Mouse (Mus musculus) liver, adult 2 months (tissue): Measurements from ENCODE around the gene Aox2. TPM values are rescaled to one million over a fixed set of nuclear protein-coding genes. Genes with fewer than 3 reads are reported as not detected.

Experiments used
- DNase-seq: peaks from one replicate; pipeline ENCODE4 v3.0.0-alpha.2; 2011; ENCODE audit warnings: low read depth, low spot score; ENCODE audit errors: extremely low read depth
- H3K27ac ChIP-seq: fragments of 200-500 bp; replicated peaks from 2 replicates; pipeline ENCODE4 v1.5.1; 2012; ENCODE audit warnings: low read depth, mild to moderate bottlenecking, control low read depth, inconsistent platforms, low read length; ENCODE audit not compliant: insufficient read depth
- H3K27me3 ChIP-seq: fragments of 200-500 bp; 2 replicates; pipeline ENCODE4 v1.6.1; 2012; ENCODE audit warnings: mild to moderate bottlenecking, moderate library complexity, low read length, inconsistent platforms; ENCODE audit not compliant: control insufficient read depth, insufficient read depth
- H3K36me3 ChIP-seq: fragments of 200-500 bp; 2 replicates; pipeline ENCODE4 v1.6.1; 2012; ENCODE audit warnings: low read length, inconsistent platforms; ENCODE audit not compliant: control insufficient read depth, insufficient read depth
- H3K4me1 ChIP-seq: fragments of 200-500 bp; 2 replicates; pipeline ENCODE4 v1.6.1; 2011; ENCODE audit warnings: low read length; ENCODE audit not compliant: control insufficient read depth, insufficient read depth
- H3K4me3 ChIP-seq: fragments of 200-500 bp; 2 replicates; pipeline ENCODE4 v1.5.1; 2011; ENCODE audit warnings: low read depth, mild to moderate bottlenecking, control low read depth, low read length, moderate library complexity; ENCODE audit not compliant: insufficient read depth
- H3K79me2 ChIP-seq: fragments of 200-500 bp; 2 replicates; pipeline ENCODE4 v1.6.1; 2012; ENCODE audit warnings: inconsistent platforms, mild to moderate bottlenecking, low read length, moderate library complexity; ENCODE audit not compliant: control insufficient read depth, insufficient read depth
- H3K9ac ChIP-seq: fragments of 200-500 bp; 2 replicates; pipeline ENCODE4 v1.6.1; 2012; ENCODE audit warnings: low read depth, mild to moderate bottlenecking, control low read depth, inconsistent platforms, low read length
- CTCF ChIP-seq: fragments of 200-500 bp; IDR thresholded peaks from 2 replicates; pipeline ENCODE4 v1.5.1; 2011; ENCODE audit warnings: low read depth, low read length, control low read depth
- POLR2A ChIP-seq: fragments of 200-500 bp; IDR thresholded peaks from 2 replicates; pipeline ENCODE4 v1.6.1; 2011; ENCODE audit warnings: low read length, control low read depth; ENCODE audit not compliant: insufficient read depth; ENCODE audit errors: extremely low read depth
- WGBS: fragments of 180-500 bp; shearing (Covaris S2); methylation state at CpG from one replicate; pipeline ENCODE4 v1.1.7; 2018; 5-methylcytosine and 5-hydroxymethylcytosine counted together
- polyA plus RNA-seq: library from polyadenylated mRNA; depleted of rRNA; stranded (reverse); fragments of >200 nt; gene quantifications from 2 replicates; pipeline ENCODE4 v1.2.3, GENCODE M21; 2012; rRNA removed
- total RNA-seq: library from RNA; depleted of rRNA; stranded (reverse); fragments of >200 nt; gene quantifications from 2 replicates; pipeline ENCODE4 v1.2.3, GENCODE M21; 2014; rRNA removed

The Aox2 gene
- total RNA-seq = under 0.01 TPM in 2 replicates
- polyA plus RNA-seq = not detected in 2 replicates

DNA sequence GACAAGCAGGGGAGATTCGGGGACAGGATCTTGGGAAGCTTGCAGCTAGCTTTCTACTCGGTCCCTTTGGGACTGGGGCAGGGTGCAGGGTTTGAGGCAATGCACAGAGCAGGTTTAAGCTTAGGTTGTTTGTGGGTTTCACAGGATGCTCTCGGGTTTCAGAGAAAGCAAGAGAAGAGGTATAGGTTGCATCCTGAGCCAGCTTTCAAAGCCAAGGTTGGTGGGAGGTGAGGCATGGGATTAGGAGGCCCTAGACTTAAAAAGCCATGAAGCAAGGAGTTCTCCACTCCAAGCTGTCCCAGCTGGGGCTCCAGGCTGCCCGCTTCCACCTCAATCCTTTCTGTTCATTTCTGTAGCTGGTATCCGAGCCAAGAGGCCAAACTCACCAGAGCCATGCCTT lies at the start of gene Aox2:
Gene Aox2 (plus strand): TSS at position 301 of the 400 bp plus-strand sequence.
- no peaks in the 10 kb centered on the region for H3K4me1 ChIP-seq
- H3K9ac ChIP-seq = no peak within 1 kb of the TSS
- TF ChIP-seq POLR2A = no peak
- TF ChIP-seq CTCF = no peak
- no peaks in the 10 kb centered on the region for H3K79me2 ChIP-seq
- H3K36me3 ChIP-seq = no peaks in the 10 kb centered on the region
- no peak within 1 kb of the TSS for H3K4me3 ChIP-seq
- H3K27ac ChIP-seq = no peak within 1 kb of the TSS
- no peaks in the 10 kb centered on the region for H3K27me3 ChIP-seq
- DNase-seq = no peak
- 76% methylated on average over 5 of the region's 5 CpGs for WGBS

DNA sequence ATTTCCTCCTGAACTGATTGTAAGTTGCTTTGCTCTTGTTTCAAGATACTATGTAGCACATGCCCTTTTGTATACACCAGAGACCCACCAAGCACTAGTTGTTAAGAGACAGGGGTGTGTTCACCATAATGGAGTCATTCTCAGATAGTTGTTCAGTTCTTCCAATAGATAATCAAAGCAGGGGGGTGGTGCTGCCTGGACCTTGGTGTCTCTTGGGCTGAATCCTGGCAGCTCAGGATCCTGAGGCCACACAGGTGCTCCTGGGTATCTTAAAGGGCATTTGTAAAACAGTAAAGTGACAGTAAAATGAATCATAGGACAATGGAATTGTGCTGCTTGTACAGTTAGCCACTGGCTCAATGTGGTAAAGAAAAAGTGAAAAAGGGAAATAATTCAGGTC lies 49.2 kb upstream of the Aox2 start:
- Histone ChIP-seq H3K4me3 (no peak overlapping the region), H3K27me3 (no peaks in the 10 kb centered on the region), H3K27ac (no peak overlapping the region), H3K79me2 (no peaks in the 10 kb centered on the region), H3K4me1 (no peaks in the 10 kb centered on the region), H3K9ac (no peak overlapping the region), H3K36me3 (no peaks in the 10 kb centered on the region)
- DNase-seq = no peak
- TF ChIP-seq CTCF (no peak), POLR2A (no peak)

DNA sequence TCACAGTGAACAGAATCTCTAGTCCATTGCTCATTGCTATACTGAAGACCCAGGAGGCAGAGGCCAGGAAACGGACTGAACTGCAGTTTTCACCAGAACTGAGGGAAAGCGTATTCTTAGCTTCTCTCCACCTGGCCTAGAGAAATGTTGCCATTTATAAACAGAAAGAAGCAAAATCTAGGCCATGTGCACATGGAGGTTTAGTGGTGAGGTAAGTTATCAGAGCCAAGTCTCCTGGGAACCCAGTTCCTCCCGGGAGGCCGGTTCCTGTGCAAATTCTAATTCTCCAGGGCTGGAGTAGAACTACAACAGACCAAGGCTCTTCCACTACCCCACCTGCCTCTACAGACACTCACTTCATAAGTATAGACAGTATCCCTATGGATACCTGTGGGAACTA lies 48.4 kb upstream of the Aox2 start:
- no peak for DNase-seq
- Histone ChIP-seq H3K79me2 (no peaks in the 10 kb centered on the region), H3K4me1 (no peaks in the 10 kb centered on the region), H3K4me3 (no peak overlapping the region), H3K27ac (no peak overlapping the region), H3K9ac (no peak overlapping the region), H3K27me3 (no peaks in the 10 kb centered on the region), H3K36me3 (no peaks in the 10 kb centered on the region)
- TF ChIP-seq POLR2A = no peak
- TF ChIP-seq CTCF = no peak
- 83% methylated on average over 4 of the region's 4 CpGs for WGBS

DNA sequence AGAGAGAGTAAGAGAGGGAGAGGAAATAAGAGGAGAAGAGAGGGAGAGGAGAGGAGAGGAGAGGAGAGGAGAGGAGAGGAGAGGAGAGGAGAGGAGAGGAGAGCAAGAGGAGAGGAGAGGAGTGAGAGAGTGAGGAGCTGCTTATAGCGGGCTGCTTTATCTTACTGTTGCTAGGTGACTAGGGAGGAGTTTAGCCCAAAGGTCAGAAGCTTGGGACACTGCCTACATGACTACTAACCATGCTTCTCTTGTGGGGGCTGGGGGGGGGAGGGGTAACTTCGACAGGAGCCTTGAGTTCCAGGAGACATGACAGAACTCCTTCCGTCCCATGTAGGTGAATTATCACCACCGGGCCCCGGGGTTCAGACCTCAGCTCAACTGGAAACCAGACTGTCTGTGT lies 47.6 kb upstream of the Aox2 start:
- TF ChIP-seq CTCF = no peak
- no peak for TF ChIP-seq POLR2A
- Histone ChIP-seq H3K9ac (no peak overlapping the region), H3K4me1 (no peaks in the 10 kb centered on the region), H3K36me3 (no peaks in the 10 kb centered on the region), H3K27me3 (no peaks in the 10 kb centered on the region), H3K79me2 (no peaks in the 10 kb centered on the region), H3K27ac (no peak overlapping the region), H3K4me3 (no peak overlapping the region)
- no peak for DNase-seq
- WGBS = 53% methylated on average over 5 of the region's 5 CpGs

DNA sequence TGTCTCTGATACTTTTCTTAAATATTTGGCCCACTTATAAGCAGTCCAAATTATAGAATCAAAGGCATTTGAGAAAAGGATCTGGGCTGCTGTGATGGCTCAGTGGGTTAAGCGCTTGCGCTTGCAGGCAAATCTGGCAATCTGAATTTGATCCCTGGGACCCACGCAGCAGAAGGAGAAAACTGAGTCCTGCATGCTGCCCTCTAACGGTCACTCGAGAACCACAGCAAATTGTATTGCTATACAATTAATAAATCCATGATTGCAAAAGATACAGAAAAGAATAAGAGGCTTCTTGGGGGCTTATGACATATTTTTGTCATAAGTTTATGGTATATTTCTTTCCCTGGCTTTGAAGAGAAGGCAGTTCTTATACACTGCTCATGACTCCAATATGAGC lies 42.7 kb upstream of the Aox2 start:
- Histone ChIP-seq H3K9ac (no peak overlapping the region), H3K36me3 (no peaks in the 10 kb centered on the region), H3K4me1 (no peaks in the 10 kb centered on the region), H3K27me3 (peaks cover 3% of the 10 kb centered on the region; the same call in 1 of the 2 replicates), H3K27ac (no peak overlapping the region), H3K4me3 (no peak overlapping the region), H3K79me2 (no peaks in the 10 kb centered on the region)
- peak; percentile 4; the same call in 1 of the 2 replicates for TF ChIP-seq CTCF
- no peak for TF ChIP-seq POLR2A
- no peak for DNase-seq
- WGBS = 60% methylated on average over 5 of the region's 5 CpGs

DNA sequence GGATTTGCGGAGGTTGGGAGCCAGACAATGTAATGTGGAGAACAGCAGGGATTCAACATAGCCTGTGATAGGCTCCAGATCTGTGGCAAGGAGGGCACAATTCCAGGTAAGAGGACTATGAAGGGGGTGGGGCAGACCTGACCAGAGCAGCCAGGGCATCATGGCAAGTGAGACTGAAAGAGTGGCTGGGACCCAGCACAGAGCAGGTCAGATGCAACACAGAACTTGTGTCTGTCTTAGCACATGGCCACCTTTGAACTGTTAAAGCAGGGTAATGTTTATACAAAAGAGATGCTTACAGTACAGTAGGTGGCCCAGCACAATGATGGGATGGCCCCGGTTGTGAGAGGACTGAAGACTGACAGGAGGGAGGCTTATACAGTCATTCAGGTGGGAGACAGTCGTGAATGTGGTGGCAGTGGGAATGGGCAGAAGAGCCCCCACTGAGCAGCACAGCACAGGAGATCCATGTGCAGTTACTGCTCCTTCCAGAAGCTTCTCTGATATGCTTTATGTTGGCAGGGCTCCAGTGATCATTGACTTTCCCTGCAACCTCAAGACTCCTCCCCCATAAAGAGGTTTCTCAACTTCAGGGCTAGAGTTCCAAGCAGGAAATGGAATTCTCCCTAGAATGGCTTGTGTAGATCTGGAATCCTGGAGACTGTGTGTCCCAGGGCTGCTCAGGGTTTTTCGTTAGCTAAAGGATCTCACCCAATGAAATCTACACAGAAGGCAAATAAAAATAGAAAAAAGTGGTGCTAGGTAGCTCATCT lies 40.4 kb upstream of the Aox2 start:
- TF ChIP-seq CTCF (no peak), POLR2A (no peak)
- 71% methylated on average over 4 of the region's 4 CpGs for WGBS

More for the DNA sequence above, 40.4 kb upstream of the Aox2 start:
- H3K27me3 ChIP-seq = peaks cover 3% of the 10 kb centered on the region; the same call in 1 of the 2 replicates
- no peaks in the 10 kb centered on the region for H3K79me2 ChIP-seq
- H3K9ac ChIP-seq = no peak overlapping the region
- H3K27ac ChIP-seq = 0 out of 2 replicates have a peak overlapping the region, but pooled peaks have one; percentile 21
- H3K36me3 ChIP-seq = no peaks in the 10 kb centered on the region
- no peaks in the 10 kb centered on the region for H3K4me1 ChIP-seq
- peak; percentile 16 for DNase-seq
- H3K4me3 ChIP-seq = no peak overlapping the region
